Mouse (Mus musculus) cortical plate, adult 2 months (tissue): Measurements from ENCODE around the gene Tet1.

Experiments used
- CTCF ChIP-seq: fragments of 200-500 bp; IDR thresholded peaks from 2 replicates; pipeline ENCODE4 v1.5.1; 2011; ENCODE audit warnings: mild to moderate bottlenecking, control low read depth, low read length; ENCODE audit not compliant: insufficient read depth; ENCODE audit errors: extremely low read depth
- POLR2A ChIP-seq: fragments of 200-500 bp; IDR thresholded peaks from 2 replicates; pipeline ENCODE4 v1.6.1; 2011; ENCODE audit warnings: mild to moderate bottlenecking, low read length, control low read depth; ENCODE audit not compliant: insufficient read depth; ENCODE audit errors: extremely low read depth

GRCm38 (mm10) chr10:62902829-62903228, 6.0 kb downstream of the Tet1 start:
- TF ChIP-seq CTCF (no peak), POLR2A (no peak)
